8 mouse cellular contexts compared by ENCODE assay signal in the genomic region with DNA sequence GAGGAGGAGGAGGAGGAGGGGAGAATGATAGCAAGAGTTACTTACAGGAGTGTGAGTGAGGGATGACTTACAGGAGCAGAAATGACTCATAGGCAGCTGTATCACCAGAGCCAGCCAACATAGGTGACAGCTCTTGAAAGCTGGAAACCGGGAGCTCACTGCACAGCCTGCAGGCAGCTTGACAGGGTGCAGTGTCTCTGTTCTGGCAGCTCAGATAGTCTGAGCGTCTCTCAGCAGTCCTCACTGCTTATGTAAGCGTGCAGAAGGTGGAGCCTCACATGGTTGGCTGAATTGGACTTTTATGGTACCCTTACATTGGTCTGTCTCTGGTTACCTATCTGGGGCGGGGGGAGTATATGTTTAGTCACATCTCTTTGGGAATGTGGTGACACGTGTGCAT. TPM values are rescaled to one million over a fixed set of nuclear protein-coding genes. Genes with fewer than 3 reads are reported as not detected.
DNase-seq lines count a peak whose midpoint lies in the region; ATAC-seq and TF ChIP-seq lines count a peak whose summit lies in the region.

No protein-coding gene starts in this region.

- intact Hi-C loops in left cerebral cortex, postnatal 36 days (cut with DNase I) = no loop called here

- no peak overlapping the region for H3K4me2 ChIP-seq in forebrain, embryonic 14.5 days (ENCODE audit: low read length)
- no peak overlapping the region for H3K4me2 ChIP-seq in forebrain, embryonic 12.5 days

- TF ChIP-seq CTCF in embryonic fibroblast, embryonic 13.5 days (IDR thresholded peaks at IDR 0.05; ENCODE audit: borderline replicate concordance, insufficient read depth, low read length) = no peak

- H3K27me3 ChIP-seq in forebrain, embryonic 14.5 days (replicated peaks; ENCODE audit: control insufficient read depth, insufficient read depth, low read length) = no peaks in the 10 kb centered on the region
- no peaks in the 10 kb centered on the region for H3K27me3 ChIP-seq in forebrain, embryonic 12.5 days

- H3K4me3 ChIP-seq in forebrain, embryonic 14.5 days (ENCODE audit: low read depth, low read length) = no peak overlapping the region
- no peak overlapping the region for H3K4me3 ChIP-seq in forebrain, embryonic 12.5 days (replicated peaks)
- no peak overlapping the region for H3K4me3 ChIP-seq in embryonic fibroblast, embryonic 13.5 days (ENCODE audit: insufficient read depth, low read length)

- peak; percentile 13 for DNase-seq in forebrain, embryonic 14.5 days (ENCODE audit: low spot score)
- DNase-seq in A20 (ENCODE audit: low read depth, low spot score) = peak; percentile 17
- peak; percentile 31 to 36 for DNase-seq in left cerebral cortex, postnatal 36 days (ENCODE audit: low spot score in 2 of 2)
- no peak for DNase-seq in cerebellum, adult 9-11 months
- no peak for DNase-seq in gastrocnemius, postnatal 10 days
- DNase-seq in lung, postnatal 10 days = no peak

- TF ChIP-seq POLR2A in embryonic fibroblast, embryonic 13.5 days (IDR thresholded peaks at IDR 0.05; ENCODE audit: low read depth, low read length) = peak; percentile 38; the same call in 1 of the 2 replicates

- H3K27ac ChIP-seq in forebrain, embryonic 14.5 days (ENCODE audit: low read depth, low read length) = no peak overlapping the region
- H3K27ac ChIP-seq in forebrain, embryonic 12.5 days = no peak overlapping the region
- no peak overlapping the region for H3K27ac ChIP-seq in embryonic fibroblast, embryonic 13.5 days (ENCODE audit: insufficient read depth, low read length)

- WGBS in forebrain, embryonic 14.5 days = 47% methylated on average over 5 of the region's 5 CpGs
- WGBS in forebrain, embryonic 12.5 days = 50% methylated on average over 5 of the region's 5 CpGs

- H3K4me1 ChIP-seq in forebrain, embryonic 14.5 days (ENCODE audit: control insufficient read depth, insufficient read depth, low read length) = no peaks in the 10 kb centered on the region
- no peaks in the 10 kb centered on the region for H3K4me1 ChIP-seq in forebrain, embryonic 12.5 days
- no peaks in the 10 kb centered on the region for H3K4me1 ChIP-seq in embryonic fibroblast, embryonic 13.5 days (ENCODE audit: control insufficient read depth, insufficient read depth, low read length)

- H3K9me3 ChIP-seq in forebrain, embryonic 14.5 days (replicated peaks; ENCODE audit: control insufficient read depth, low read length) = no peaks in the 10 kb centered on the region
- no peaks in the 10 kb centered on the region for H3K9me3 ChIP-seq in forebrain, embryonic 12.5 days

- ATAC-seq in forebrain, embryonic 14.5 days = peak; percentile 34; the same call in 1 of the 2 replicates
- ATAC-seq in forebrain, embryonic 12.5 days (ENCODE audit: low FRiP score) = no peak

- H3K9ac ChIP-seq in forebrain, embryonic 14.5 days (ENCODE audit: low read length) = no peak overlapping the region
- H3K9ac ChIP-seq in forebrain, embryonic 12.5 days = no peak overlapping the region

- H3K36me3 ChIP-seq in forebrain, embryonic 14.5 days (ENCODE audit: control insufficient read depth, insufficient read depth, low read length) = no peaks in the 10 kb centered on the region
- H3K36me3 ChIP-seq in forebrain, embryonic 12.5 days (replicated peaks) = peaks cover 5% of the 10 kb centered on the region

RNA-seq across cellular contexts. Expression of a gene that starts 6.8 kb away (rescaled TPM):
- 7.5 and 9.5 TPM in 2 replicates for polyA plus RNA-seq in forebrain, embryonic 14.5 days (2014; fragmentation: Nextera tagmentation; extraction: Ambion mirVana)
- 24.1 and 25.0 TPM in 2 replicates for polyA plus RNA-seq in forebrain, embryonic 12.5 days (2016; fragmentation: Nextera tagmentation; extraction: Ambion mirVana)
- polyA plus RNA-seq in embryonic fibroblast, embryonic 13.5 days (2011; ENCODE audit: insufficient read length, low read depth, missing spikeins) = 54.9 and 72.1 TPM in 2 replicates
- 10 to 100 TPM; 45.8 to 49.3 TPM for total RNA-seq in left cerebral cortex, postnatal 36 days (2021)
- 10 to 100 TPM; 13.8 to 17.0 TPM for total RNA-seq in gastrocnemius, postnatal 10 days (2021)

Comparison
In these comparisons a context has a peak if more than half of its experiments do, and no peak if none do; other contexts are left out.
1. DNase-seq: peak in forebrain, embryonic 14.5 days (single experiment), A20 (single experiment) and left cerebral cortex, postnatal 36 days (2 of 2); none in cerebellum, adult 9-11 months (single experiment), gastrocnemius, postnatal 10 days (single experiment) and lung, postnatal 10 days (single experiment).